Mouse (Mus musculus) neural tube, embryonic 11.5 days (tissue): ENCODE measurements around the gene Gm13285. TPM values are rescaled to one million over a fixed set of nuclear protein-coding genes. Genes with fewer than 3 reads are reported as not detected.
"Not testable (repeated sequence)": the region's sequence is repeated elsewhere in the genome, so short reads cannot be mapped to it uniquely, and the experiment has no call there.

Experiments
- ATAC-seq: fragments of 200-750 bp; cut with Nextera tagmentation; 2 replicates; pipeline ENCODE4 v1.8.0; 2017; ENCODE audit warnings: moderate number of reproducible peaks, mild to moderate bottlenecking, moderate TSS enrichment, moderate library complexity; ENCODE audit not compliant: insufficient read depth, low FRiP score, low TSS enrichment
- DNase-seq: peaks from one replicate; pipeline ENCODE4 v3.0.0-alpha.2; 2015; ENCODE audit warnings: low spot score
- H3K27ac ChIP-seq: fragments of 300-500 bp; sonication (generic); 2 replicates; pipeline ENCODE4 v1.5.1; 2014; ENCODE audit warnings: low read depth, mild to moderate bottlenecking, low read length
- H3K27me3 ChIP-seq: fragments of 300-500 bp; sonication (generic); 2 replicates; pipeline ENCODE4 v1.6.1; 2014; ENCODE audit warnings: mild to moderate bottlenecking, low read length, mixed read lengths; ENCODE audit not compliant: control insufficient read depth, insufficient read depth
- H3K36me3 ChIP-seq: fragments of 300-500 bp; sonication (generic); 2 replicates; pipeline ENCODE4 v1.6.1; 2014; ENCODE audit warnings: mild to moderate bottlenecking, low read length, moderate library complexity, mixed read lengths; ENCODE audit not compliant: control insufficient read depth, insufficient read depth
- H3K4me1 ChIP-seq: fragments of 300-500 bp; sonication (generic); 2 replicates; pipeline ENCODE4 v1.6.1; 2014; ENCODE audit warnings: low read length, mixed read lengths; ENCODE audit not compliant: control insufficient read depth, insufficient read depth
- H3K4me2 ChIP-seq: fragments of 300-500 bp; sonication (generic); 2 replicates; pipeline ENCODE4 v1.6.1; 2014; ENCODE audit warnings: low read depth, mild to moderate bottlenecking, moderate library complexity
- H3K4me3 ChIP-seq: fragments of 300-500 bp; sonication (generic); 2 replicates; pipeline ENCODE4 v1.5.1; 2014; ENCODE audit warnings: low read depth, low read length
- H3K9ac ChIP-seq: fragments of 300-500 bp; sonication (generic); 2 replicates; pipeline ENCODE4 v1.6.1; 2014; ENCODE audit warnings: mild to moderate bottlenecking, low read length
- H3K9me3 ChIP-seq: fragments of 300-500 bp; sonication (generic); 2 replicates; pipeline ENCODE4 v1.6.1; 2016; ENCODE audit warnings: low read length; ENCODE audit not compliant: control insufficient read depth
- WGBS: fragments of 180-500 bp; shearing (Covaris S2); extraction: QIAGEN DNeasy Blood & Tissue Kit; methylation state at CpG from one replicate; pipeline ENCODE4 v1.1.7; 2014; 5-methylcytosine and 5-hydroxymethylcytosine counted together
- polyA plus RNA-seq: library from polyadenylated mRNA; unstranded; fragments of >200 nt; fragmentation: Nextera tagmentation; extraction: Ambion mirVana; gene quantifications from 2 replicates; pipeline ENCODE4 v1.2.1, GENCODE M21; 2014

The Gm13285 gene
- polyA plus RNA-seq, 1 experiment from 2014 or later: not detected

DNA sequence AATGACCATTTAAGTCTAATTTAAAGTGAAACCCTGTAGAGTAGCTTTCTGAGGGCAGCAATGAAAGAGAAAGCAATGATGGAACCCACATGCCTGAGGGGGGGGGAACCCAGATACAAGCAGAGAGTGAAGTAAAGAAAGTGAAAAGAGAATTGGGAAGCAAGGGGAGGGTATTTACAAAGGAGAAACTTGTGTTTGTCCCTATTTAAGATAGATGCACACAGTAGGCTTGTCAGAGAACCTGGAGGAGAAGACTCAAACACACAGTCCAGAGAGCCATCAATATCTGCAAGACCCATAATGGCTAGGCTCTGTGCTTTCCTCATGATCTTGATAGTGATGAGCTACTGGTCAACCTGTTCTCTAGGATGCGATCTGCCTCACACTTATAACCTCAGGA is 20.2 kb downstream of the Gm13285 start, which contains the start of gene Ifna11:
Gene Ifna11 (plus strand): TSS at position 301 of the 400 bp plus-strand sequence.
- Histone ChIP-seq H3K36me3 (no peaks in the 10 kb centered on the region), H3K9me3 (no peaks in the 10 kb centered on the region), H3K27ac (no peak within 1 kb of the TSS), H3K4me3 (no peak within 1 kb of the TSS), H3K4me2 (no peak within 1 kb of the TSS), H3K4me1 (no peaks in the 10 kb centered on the region), H3K27me3 (no peaks in the 10 kb centered on the region), H3K9ac (no peak within 1 kb of the TSS)
- 87% methylated on average over 1 of the region's 1 CpGs for WGBS
- ATAC-seq (no peak), DNase-seq (no peak)

DNA sequence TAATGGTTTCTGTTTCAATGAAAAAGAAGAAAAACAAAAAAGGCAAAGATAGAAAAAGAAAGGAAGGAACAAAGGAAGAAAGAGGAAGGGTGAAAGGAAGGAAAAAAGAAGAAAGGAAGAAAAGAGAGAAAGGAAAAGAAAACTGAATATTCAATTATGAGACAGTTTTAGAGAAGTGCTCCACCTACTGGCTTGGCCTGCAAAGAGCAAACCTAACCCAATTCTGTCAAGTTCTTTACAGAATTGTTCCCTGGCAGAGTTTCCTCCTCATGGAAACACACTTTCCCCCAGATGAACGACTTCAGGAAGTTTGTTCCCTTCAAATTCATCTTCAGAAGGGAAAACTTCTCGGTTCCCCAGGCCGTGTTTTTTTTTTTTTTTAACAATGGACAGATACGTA is 23.5 kb downstream of the Gm13285 start:
- 30% methylated on average over 4 of the region's 4 CpGs for WGBS
- H3K4me3 ChIP-seq: no peak overlapping the region
- no peak for DNase-seq
- H3K27ac ChIP-seq: no peak overlapping the region
- H3K4me2 ChIP-seq: no peak overlapping the region
- H3K27me3 ChIP-seq: no peaks in the 10 kb centered on the region
- no peak overlapping the region for H3K9ac ChIP-seq
- H3K9me3 ChIP-seq: no peaks in the 10 kb centered on the region
- no peak for ATAC-seq
- no peaks in the 10 kb centered on the region for H3K36me3 ChIP-seq
- H3K4me1 ChIP-seq: no peaks in the 10 kb centered on the region

DNA sequence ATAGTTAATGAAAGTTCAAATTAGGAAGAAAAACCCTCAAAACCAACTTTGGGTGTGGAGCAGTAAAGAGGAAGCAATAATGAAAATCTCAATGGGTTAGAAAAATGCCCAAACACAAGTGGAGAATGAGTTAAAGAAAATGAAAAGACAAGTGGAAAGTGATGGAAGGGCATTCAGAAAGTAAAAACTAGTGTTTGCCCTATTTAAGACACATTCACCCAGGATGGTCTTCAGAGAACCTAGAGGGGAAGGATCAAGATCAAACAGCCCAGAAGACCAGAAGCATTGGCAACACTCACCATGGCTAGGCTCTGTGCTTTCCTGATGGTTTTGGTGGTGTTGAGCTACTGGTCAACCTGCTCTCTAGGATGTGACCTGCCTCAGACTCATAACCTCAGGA is 27.7 kb downstream of the Gm13285 start, which contains the start of gene Ifna6:
Gene Ifna6 (plus strand): TSS at position 301 of the 400 bp plus-strand sequence.
- not testable (repeated sequence) for H3K27me3 ChIP-seq, H3K4me3 ChIP-seq, H3K9me3 ChIP-seq, DNase-seq, ATAC-seq, H3K9ac ChIP-seq, H3K4me2 ChIP-seq, H3K36me3 ChIP-seq, H3K27ac ChIP-seq, H3K4me1 ChIP-seq

DNA sequence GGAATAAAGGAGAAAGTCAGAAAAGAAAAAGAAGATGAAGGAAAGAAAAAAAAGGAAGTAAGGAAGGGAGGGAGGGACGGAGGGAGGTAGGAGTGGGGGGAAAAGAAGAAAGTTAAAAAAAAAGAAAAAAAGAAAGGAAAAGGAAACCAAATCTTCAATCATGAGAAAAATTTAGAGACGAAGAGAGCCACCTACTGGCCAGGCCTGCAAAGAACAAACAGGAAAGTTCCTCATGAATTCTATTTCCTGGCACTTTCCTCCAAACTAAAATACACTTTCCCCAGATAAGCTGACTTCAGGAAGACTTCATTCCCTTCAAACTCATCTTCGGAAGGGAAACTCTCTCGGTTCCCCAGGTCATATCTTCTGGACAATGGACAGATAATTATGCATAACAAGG is 31.1 kb downstream of the Gm13285 start:
- no peaks in the 10 kb centered on the region for H3K4me1 ChIP-seq
- H3K36me3 ChIP-seq: no peaks in the 10 kb centered on the region
- H3K27ac ChIP-seq: no peak overlapping the region
- DNase-seq (no peak), ATAC-seq (no peak)
- H3K27me3 ChIP-seq: no peaks in the 10 kb centered on the region
- no peak overlapping the region for H3K4me2 ChIP-seq
- no peak overlapping the region for H3K4me3 ChIP-seq
- H3K9me3 ChIP-seq: no peaks in the 10 kb centered on the region
- no peak overlapping the region for H3K9ac ChIP-seq
- 31% methylated on average over 4 of the region's 4 CpGs for WGBS

DNA sequence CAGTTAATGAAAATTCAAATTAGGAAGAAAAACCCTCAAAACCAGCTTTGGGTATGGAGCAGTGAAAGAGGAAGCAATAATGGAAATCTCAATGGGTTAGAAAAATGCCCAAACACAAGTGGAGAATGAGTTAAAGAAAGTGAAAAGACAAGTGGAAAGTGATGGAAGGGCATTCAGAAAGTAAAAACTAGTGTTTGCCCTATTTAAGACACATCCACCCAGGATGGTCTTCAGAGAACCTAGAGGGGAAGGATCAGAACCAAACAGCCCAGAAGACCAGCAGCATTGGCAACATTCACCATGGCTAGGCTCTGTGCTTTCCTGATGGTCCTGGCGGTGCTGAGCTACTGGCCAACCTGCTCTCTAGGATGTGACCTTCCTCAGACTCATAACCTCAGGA is 35.8 kb downstream of the Gm13285 start, which contains the start of gene Ifna5:
Gene Ifna5 (plus strand): TSS at position 301 of the 400 bp plus-strand sequence.
- not testable (repeated sequence) for H3K27ac ChIP-seq
- 69% methylated on average over 1 of the region's 1 CpGs for WGBS

GRCm38 (mm10) chr4:88838828-88839227 is 39.4 kb downstream of the Gm13285 start:
- no peak overlapping the region for H3K4me3 ChIP-seq
- H3K27ac ChIP-seq: no peak overlapping the region
- no peaks in the 10 kb centered on the region for H3K4me1 ChIP-seq
- DNase-seq (no peak), ATAC-seq (no peak)
- no peaks in the 10 kb centered on the region for H3K9me3 ChIP-seq
- no peaks in the 10 kb centered on the region for H3K27me3 ChIP-seq
- H3K36me3 ChIP-seq: no peaks in the 10 kb centered on the region
- no peak overlapping the region for H3K9ac ChIP-seq
- H3K4me2 ChIP-seq: no peak overlapping the region
- 51% methylated on average over 3 of the region's 3 CpGs for WGBS

More for the DNA sequence above, 35.8 kb downstream of the Gm13285 start, which contains the start of gene Ifna5:
- H3K9me3 ChIP-seq, ATAC-seq, H3K36me3 ChIP-seq, H3K4me1 ChIP-seq, DNase-seq, H3K27me3 ChIP-seq, H3K4me2 ChIP-seq, H3K4me3 ChIP-seq, H3K9ac ChIP-seq: not testable (repeated sequence)

GRCm38 (mm10) chr4:88840058-88840457 is 40.6 kb downstream of the Gm13285 start:
- Histone ChIP-seq H3K9ac (no peak overlapping the region), H3K4me3 (no peak overlapping the region), H3K9me3 (no peaks in the 10 kb centered on the region), H3K36me3 (no peaks in the 10 kb centered on the region), H3K4me2 (no peak overlapping the region), H3K4me1 (no peaks in the 10 kb centered on the region), H3K27me3 (no peaks in the 10 kb centered on the region), H3K27ac (no peak overlapping the region)
- 83% methylated on average over 3 of the region's 3 CpGs for WGBS
- ATAC-seq: no peak
- DNase-seq: no peak

DNA sequence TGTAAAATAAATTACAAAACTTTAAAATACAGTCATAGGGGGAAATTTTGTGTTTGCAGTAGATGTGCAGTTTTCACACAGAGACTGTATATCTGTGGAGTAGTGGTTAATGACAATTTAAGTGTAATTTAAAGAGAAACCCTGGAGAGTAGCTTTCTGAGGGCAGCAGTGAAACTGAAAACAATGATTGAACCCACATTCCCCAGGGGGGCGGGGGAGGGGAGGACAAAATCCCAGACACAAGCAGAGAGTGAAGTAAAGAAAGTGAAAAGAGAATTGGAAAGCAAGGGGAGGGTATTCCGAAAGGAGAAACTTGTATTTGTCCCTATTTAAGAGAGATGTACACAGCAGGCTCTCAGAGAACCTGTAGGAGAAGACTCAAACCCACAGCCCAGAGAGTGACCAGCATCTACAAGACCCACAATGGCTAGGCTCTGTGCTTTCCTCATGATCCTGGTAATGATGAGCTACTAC is 42.0 kb downstream of the Gm13285 start, which contains the start of gene Ifna4:
Gene Ifna4 (plus strand): TSS at position 424 of the 474 bp plus-strand sequence.
- Histone ChIP-seq H3K36me3 (no peaks in the 10 kb centered on the region), H3K4me3 (no peak within 1 kb of the TSS), H3K4me2 (no peak within 1 kb of the TSS), H3K9me3 (no peaks in the 10 kb centered on the region), H3K27me3 (no peaks in the 10 kb centered on the region), H3K4me1 (no peaks in the 10 kb centered on the region), H3K27ac (no peak within 1 kb of the TSS), H3K9ac (no peak within 1 kb of the TSS)
- WGBS: 48% methylated on average over 2 of the region's 2 CpGs
- no peak for DNase-seq
- no peak for ATAC-seq

DNA sequence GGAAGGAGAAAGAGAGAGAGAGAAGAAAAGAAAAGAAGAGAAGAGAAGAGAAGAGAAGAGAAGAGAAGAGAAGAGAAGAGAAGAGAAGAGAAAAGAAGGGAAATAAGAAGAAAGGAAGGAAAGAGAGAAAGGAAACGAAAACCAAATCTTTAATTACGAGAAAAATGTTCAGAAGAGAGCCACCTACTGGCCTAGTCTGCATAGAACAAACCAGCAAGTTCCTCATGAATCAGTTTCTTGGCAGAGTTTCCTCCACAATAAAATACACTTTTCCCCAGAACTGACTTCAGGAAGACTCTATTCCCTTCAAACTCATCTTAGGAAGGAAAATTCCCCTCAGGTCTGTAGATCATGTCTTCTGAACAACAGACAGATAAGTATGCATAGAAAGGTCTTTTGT is 45.9 kb downstream of the Gm13285 start:
- Histone ChIP-seq H3K4me1 (no peaks in the 10 kb centered on the region), H3K36me3 (no peaks in the 10 kb centered on the region), H3K27ac (no peak overlapping the region), H3K27me3 (no peaks in the 10 kb centered on the region), H3K4me3 (no peak overlapping the region), H3K4me2 (no peak overlapping the region), H3K9ac (no peak overlapping the region), H3K9me3 (no peaks in the 10 kb centered on the region)
- DNase-seq: no peak
- ATAC-seq: no peak
- 56% methylated on average over 2 of the region's 2 CpGs for WGBS
